Mouse (Mus musculus): ENCODE results near the gene Rasgrp2. TPM values are rescaled to one million over a fixed set of nuclear protein-coding genes. Genes with fewer than 3 reads are reported as not detected.

The Rasgrp2 gene
- 21.5 and 21.6 TPM in 2 replicates for polyA plus RNA-seq (2016; fragmentation: Nextera tagmentation; extraction: Ambion mirVana)

GRCm38 (mm10) chr19:6399285-6400095 is at the start of gene Rasgrp2:
Gene Rasgrp2, plus strand, starts transcription at chr19:6399340.
- H3K27ac ChIP-seq (replicated peaks): peak within 1 kb of the TSS; percentile 31

GRCm38 (mm10) chr19:6351431-6352106 is 47.6 kb upstream of the Rasgrp2 start:
- Histone ChIP-seq H3K36me3 (peaks cover 37% of the 10 kb centered on the region), H3K4me3 (no peak overlapping the region), H3K9ac (replicated peaks) (no peak overlapping the region), H3K9me3 (no peaks in the 10 kb centered on the region), H3K27ac (replicated peaks) (no peak overlapping the region), H3K27me3 (no peaks in the 10 kb centered on the region), H3K4me2 (replicated peaks) (no peak overlapping the region), H3K4me1 (no peaks in the 10 kb centered on the region)
- no peak for ATAC-seq (ENCODE audit: low FRiP score, low read depth)
- 72% methylated on average over 14 of the region's 14 CpGs for WGBS

More at GRCm38 (mm10) chr19:6399285-6400095, at the start of gene Rasgrp2:
- no peaks in the 10 kb centered on the region for H3K9me3 ChIP-seq
- H3K36me3 ChIP-seq: no peaks in the 10 kb centered on the region
- H3K4me1 ChIP-seq: peaks cover 42% of the 10 kb centered on the region
- ATAC-seq (ENCODE audit: low FRiP score, low read depth): peak; percentile 35
- H3K9ac ChIP-seq (replicated peaks): peak within 1 kb of the TSS; percentile 81
- H3K4me2 ChIP-seq (replicated peaks): peak within 1 kb of the TSS; percentile 100
- WGBS: under 1% methylated on average over 73 of the region's 87 CpGs
- H3K27me3 ChIP-seq: peaks cover 55% of the 10 kb centered on the region
- H3K4me3 ChIP-seq: peak within 1 kb of the TSS; percentile 69

GRCm38 (mm10) chr19:6352107-6352505 is 47.0 kb upstream of the Rasgrp2 start:
- WGBS: 91% methylated on average over 2 of the region's 2 CpGs
- Histone ChIP-seq H3K4me3 (no peak overlapping the region), H3K36me3 (peaks cover 32% of the 10 kb centered on the region), H3K4me1 (no peaks in the 10 kb centered on the region), H3K4me2 (replicated peaks) (no peak overlapping the region), H3K27me3 (no peaks in the 10 kb centered on the region), H3K9me3 (no peaks in the 10 kb centered on the region), H3K9ac (replicated peaks) (no peak overlapping the region), H3K27ac (replicated peaks) (no peak overlapping the region)
- ATAC-seq (ENCODE audit: low FRiP score, low read depth): no peak

- no peak overlapping the region for H3K4me3 ChIP-seq
- no peaks in the 10 kb centered on the region for H3K4me1 ChIP-seq
- H3K27me3 ChIP-seq: no peaks in the 10 kb centered on the region
- no peak overlapping the region for H3K9ac ChIP-seq (replicated peaks)
- no peak for ATAC-seq (ENCODE audit: low FRiP score, low read depth)
- WGBS: 83% methylated on average over 7 of the region's 7 CpGs
- peaks cover 17% of the 10 kb centered on the region; the same call in 1 of the 2 replicates for H3K36me3 ChIP-seq
- H3K27ac ChIP-seq (replicated peaks): 0 out of 2 replicates have a peak overlapping the region, but pooled peaks have one; percentile 3
- no peaks in the 10 kb centered on the region for H3K9me3 ChIP-seq
- H3K4me2 ChIP-seq (replicated peaks): no peak overlapping the region
Observed at GRCm38 (mm10) chr19:6354030-6354429, 45.1 kb upstream of the Rasgrp2 start.

- Histone ChIP-seq H3K36me3 (peaks cover 13% of the 10 kb centered on the region), H3K9ac (replicated peaks) (no peak overlapping the region), H3K27ac (replicated peaks) (no peak overlapping the region), H3K4me1 (peaks cover 24% of the 10 kb centered on the region), H3K4me3 (no peak overlapping the region), H3K4me2 (replicated peaks) (no peak overlapping the region), H3K9me3 (no peaks in the 10 kb centered on the region), H3K27me3 (no peaks in the 10 kb centered on the region)
- WGBS: 85% methylated on average over 3 of the region's 3 CpGs
- ATAC-seq (ENCODE audit: low FRiP score, low read depth): no peak
Observed at GRCm38 (mm10) chr19:6361291-6361690, 37.8 kb upstream of the Rasgrp2 start.

- Histone ChIP-seq H3K27me3 (no peaks in the 10 kb centered on the region), H3K9me3 (no peaks in the 10 kb centered on the region), H3K27ac (replicated peaks) (peak overlapping the region; percentile 99), H3K4me3 (peak overlapping the region; percentile 100), H3K4me1 (peaks cover 30% of the 10 kb centered on the region), H3K36me3 (peaks cover 31% of the 10 kb centered on the region), H3K9ac (replicated peaks) (peak overlapping the region; percentile 50), H3K4me2 (replicated peaks) (peak overlapping the region; percentile 89)
- under 1% methylated on average over 11 of the region's 11 CpGs for WGBS
- ATAC-seq (ENCODE audit: low FRiP score, low read depth): peak; percentile 5; the same call in 1 of the 2 replicates
Observed at GRCm38 (mm10) chr19:6363091-6363410, 36.1 kb upstream of the Rasgrp2 start.

GRCm38 (mm10) chr19:6363411-6364240 is 35.5 kb upstream of the Rasgrp2 start, which contains the start of gene Sf1:
Gene Sf1, plus strand, starts transcription at chr19:6363690.
- H3K36me3 ChIP-seq: peaks cover 36% of the 10 kb centered on the region
- peak within 1 kb of the TSS; percentile 89 for H3K4me2 ChIP-seq (replicated peaks)
- peak within 1 kb of the TSS; percentile 99 for H3K27ac ChIP-seq (replicated peaks)
- H3K9ac ChIP-seq (replicated peaks): peak within 1 kb of the TSS; percentile 100
- under 1% methylated on average over 74 of the region's 85 CpGs for WGBS
- no peaks in the 10 kb centered on the region for H3K9me3 ChIP-seq
- H3K27me3 ChIP-seq: no peaks in the 10 kb centered on the region
- H3K4me1 ChIP-seq: peaks cover 30% of the 10 kb centered on the region
- peak; percentile 99 for ATAC-seq (ENCODE audit: low FRiP score, low read depth)
- peak within 1 kb of the TSS; percentile 100 for H3K4me3 ChIP-seq

GRCm38 (mm10) chr19:6364317-6364725 is 34.8 kb upstream of the Rasgrp2 start:
- H3K4me1 ChIP-seq: peaks cover 30% of the 10 kb centered on the region
- no peaks in the 10 kb centered on the region for H3K9me3 ChIP-seq
- H3K4me2 ChIP-seq (replicated peaks): peak overlapping the region; percentile 89
- no peaks in the 10 kb centered on the region for H3K27me3 ChIP-seq
- WGBS: 0% methylated on average over 55 of the region's 55 CpGs
- peak overlapping the region; percentile 100 for H3K9ac ChIP-seq (replicated peaks)
- peaks cover 42% of the 10 kb centered on the region for H3K36me3 ChIP-seq
- H3K4me3 ChIP-seq: peak overlapping the region; percentile 100
- peak overlapping the region; percentile 99 for H3K27ac ChIP-seq (replicated peaks)
- no peak for ATAC-seq (ENCODE audit: low FRiP score, low read depth)

- Histone ChIP-seq H3K4me1 (peaks cover 30% of the 10 kb centered on the region), H3K4me2 (replicated peaks) (peak overlapping the region; percentile 89), H3K9me3 (no peaks in the 10 kb centered on the region), H3K4me3 (peak overlapping the region; percentile 100), H3K27ac (replicated peaks) (no peak overlapping the region), H3K36me3 (peaks cover 47% of the 10 kb centered on the region), H3K27me3 (no peaks in the 10 kb centered on the region), H3K9ac (replicated peaks) (peak overlapping the region; percentile 100)
- WGBS: 4% methylated on average over 2 of the region's 2 CpGs
- no peak for ATAC-seq (ENCODE audit: low FRiP score, low read depth)
Observed at GRCm38 (mm10) chr19:6364842-6365241, 34.3 kb upstream of the Rasgrp2 start.

GRCm38 (mm10) chr19:6370175-6370574 is 29.0 kb upstream of the Rasgrp2 start:
- no peaks in the 10 kb centered on the region for H3K27me3 ChIP-seq
- H3K9me3 ChIP-seq: no peaks in the 10 kb centered on the region
- no peak for ATAC-seq (ENCODE audit: low FRiP score, low read depth)
- no peak overlapping the region for H3K4me2 ChIP-seq (replicated peaks)
- H3K4me3 ChIP-seq: no peak overlapping the region
- no peak overlapping the region for H3K9ac ChIP-seq (replicated peaks)
- peaks cover 16% of the 10 kb centered on the region for H3K4me1 ChIP-seq
- WGBS: 95% methylated on average over 2 of the region's 2 CpGs
- H3K27ac ChIP-seq (replicated peaks): no peak overlapping the region
- peaks cover 96% of the 10 kb centered on the region for H3K36me3 ChIP-seq

GRCm38 (mm10) chr19:6372433-6372832 is 26.7 kb upstream of the Rasgrp2 start:
- WGBS: 98% methylated on average over 3 of the region's 3 CpGs
- H3K4me3 ChIP-seq: no peak overlapping the region
- no peak for ATAC-seq (ENCODE audit: low FRiP score, low read depth)
- H3K27ac ChIP-seq (replicated peaks): no peak overlapping the region
- H3K9ac ChIP-seq (replicated peaks): no peak overlapping the region
- no peaks in the 10 kb centered on the region for H3K9me3 ChIP-seq
- no peak overlapping the region for H3K4me2 ChIP-seq (replicated peaks)
- peaks cover 97% of the 10 kb centered on the region for H3K36me3 ChIP-seq
- H3K27me3 ChIP-seq: no peaks in the 10 kb centered on the region
- H3K4me1 ChIP-seq: no peaks in the 10 kb centered on the region

All from midbrain, embryonic 12.5 days (tissue).